Mouse (Mus musculus) cerebellum, adult 18-20 months (tissue): ENCODE measurements at regions not wholly inside any gene's neighbourhood (a gene's known extent, or its start where the extent isn't known, plus 50 kb on each side); places are given as distances from the start of the nearest gene placed in this dataset.

Experiments
- DNase-seq, 2 experiments: peaks; one replicate each; pipeline ENCODE4 v3.0.0; 2021

- no peak for DNase-seq
These were observed 179.9 kb downstream of the Fgf10 start for GRCm38 (mm10) chr13:118849541-118849940.

- DNase-seq, result no peak
These were observed 181.1 kb downstream of the Fgf10 start for GRCm38 (mm10) chr13:118850708-118851107.

- DNase-seq, result no peak
These were observed 216.8 kb downstream of the Fgf10 start for GRCm38 (mm10) chr13:118886339-118886810.

- DNase-seq, result no peak
These were observed 225.5 kb downstream of the Fgf10 start for GRCm38 (mm10) chr13:118895079-118895478.

GRCm38 (mm10) chr13:118901950-118902349 lies 232.4 kb downstream of the Fgf10 start:
- no peak for DNase-seq

- no peak for DNase-seq
These were observed 240.8 kb downstream of the Fgf10 start for GRCm38 (mm10) chr13:118910351-118910750.

- DNase-seq, result no peak
These were observed 271.2 kb downstream of the Fgf10 start for GRCm38 (mm10) chr13:118940786-118941185.

- no peak for DNase-seq
These were observed 296.6 kb downstream of the Fgf10 start for GRCm38 (mm10) chr13:118966120-118966676.

- DNase-seq, result no peak
These were observed 298.1 kb downstream of the Fgf10 start for GRCm38 (mm10) chr13:118967707-118968106.

- DNase-seq, result no peak
These were observed 305.4 kb downstream of the Fgf10 start for GRCm38 (mm10) chr13:118975008-118975407.

GRCm38 (mm10) chr13:118975519-118975918 lies 305.9 kb downstream of the Fgf10 start:
- DNase-seq, result no peak

GRCm38 (mm10) chr13:118979505-118979904 lies 309.9 kb downstream of the Fgf10 start:
- no peak for DNase-seq

- DNase-seq, result no peak
These were observed 311.7 kb downstream of the Fgf10 start for GRCm38 (mm10) chr13:118981196-118981810.

- no peak for DNase-seq
These were observed 315.7 kb downstream of the Fgf10 start for GRCm38 (mm10) chr13:118985285-118985684.

GRCm38 (mm10) chr13:119025305-119025975 lies 355.8 kb downstream of the Fgf10 start:
- no peak for DNase-seq

- DNase-seq, result no peak
These were observed 370.0 kb downstream of the Fgf10 start for GRCm38 (mm10) chr13:119039616-119040015.

- no peak for DNase-seq
These were observed 375.5 kb downstream of the Fgf10 start for GRCm38 (mm10) chr13:119045112-119045511.

- DNase-seq, result no peak
These were observed 359.4 kb upstream of the Paip1 start for GRCm38 (mm10) chr13:119068745-119069580.

- no peak for DNase-seq
These were observed 358.8 kb upstream of the Paip1 start for GRCm38 (mm10) chr13:119069581-119069936.

- no peak for DNase-seq
These were observed 349.2 kb upstream of the Paip1 start for GRCm38 (mm10) chr13:119079243-119079642.

- no peak for DNase-seq
These were observed 346.7 kb upstream of the Paip1 start for GRCm38 (mm10) chr13:119081691-119082090.

- DNase-seq, result no peak
These were observed 310.5 kb upstream of the Paip1 start for GRCm38 (mm10) chr13:119117906-119118305.

- DNase-seq, result no peak
These were observed 310.0 kb upstream of the Paip1 start for GRCm38 (mm10) chr13:119118382-119118781.
